Mouse (Mus musculus) midbrain, embryonic 16.5 days (tissue): ENCODE measurements around the gene Igsf21. TPM values are rescaled to one million over a fixed set of nuclear protein-coding genes. Genes with fewer than 3 reads are reported as not detected.

Experiments
- ATAC-seq: fragments of 200-750 bp; cut with Nextera tagmentation; 2 replicates; pipeline ENCODE4 v1.8.0; 2017; ENCODE audit warnings: moderate TSS enrichment
- H3K27ac ChIP-seq: fragments of 300-500 bp; sonication (generic); 2 replicates; pipeline ENCODE4 v1.5.1; 2014; ENCODE audit warnings: mild to moderate bottlenecking, low read length, mixed read lengths
- H3K27me3 ChIP-seq: fragments of 300-500 bp; sonication (generic); 2 replicates; pipeline ENCODE4 v1.6.1; 2014; ENCODE audit warnings: low read depth, low read length, mixed read lengths; ENCODE audit not compliant: control insufficient read depth, insufficient read depth
- H3K36me3 ChIP-seq: fragments of 300-500 bp; sonication (generic); 2 replicates; pipeline ENCODE4 v1.6.1; 2014; ENCODE audit warnings: mild to moderate bottlenecking, low read length, moderate library complexity, mixed read lengths; ENCODE audit not compliant: control insufficient read depth, insufficient read depth
- H3K4me1 ChIP-seq: fragments of 300-500 bp; sonication (generic); 2 replicates; pipeline ENCODE4 v1.6.1; 2014; ENCODE audit warnings: mild to moderate bottlenecking, low read length, mixed read lengths; ENCODE audit not compliant: control insufficient read depth, insufficient read depth
- H3K4me2 ChIP-seq: fragments of 300-500 bp; sonication (generic); 2 replicates; pipeline ENCODE4 v1.6.1; 2014; ENCODE audit warnings: mild to moderate bottlenecking, low read length, mixed read lengths
- H3K4me3 ChIP-seq: fragments of 300-500 bp; sonication (generic); 2 replicates; pipeline ENCODE4 v1.5.1; 2014; ENCODE audit warnings: low read depth, mild to moderate bottlenecking, low read length, moderate library complexity, mixed read lengths
- H3K9ac ChIP-seq: fragments of 300-500 bp; sonication (generic); 2 replicates; pipeline ENCODE4 v1.6.1; 2014; ENCODE audit warnings: low read depth, low read length, mixed read lengths
- H3K9me3 ChIP-seq: fragments of 300-500 bp; sonication (generic); replicated peaks from 2 replicates; pipeline ENCODE4 v1.6.1; 2014; ENCODE audit warnings: mild to moderate bottlenecking, low read length, mixed read lengths; ENCODE audit not compliant: control insufficient read depth, poor library complexity, severe bottlenecking
- WGBS: fragments of 180-500 bp; shearing (Covaris S2); extraction: QIAGEN DNeasy Blood & Tissue Kit; methylation state at CpG from one replicate; pipeline ENCODE4 v1.1.7; 2014; 5-methylcytosine and 5-hydroxymethylcytosine counted together
- polyA plus RNA-seq: library from polyadenylated mRNA; unstranded; fragments of >200 nt; fragmentation: Nextera tagmentation; extraction: Ambion mirVana; gene quantifications from 2 replicates; pipeline ENCODE4 v1.2.1, GENCODE M21; 2015

Gene Igsf21
- polyA plus RNA-seq, 1 experiment from 2014 or later: 119 TPM

DNA sequence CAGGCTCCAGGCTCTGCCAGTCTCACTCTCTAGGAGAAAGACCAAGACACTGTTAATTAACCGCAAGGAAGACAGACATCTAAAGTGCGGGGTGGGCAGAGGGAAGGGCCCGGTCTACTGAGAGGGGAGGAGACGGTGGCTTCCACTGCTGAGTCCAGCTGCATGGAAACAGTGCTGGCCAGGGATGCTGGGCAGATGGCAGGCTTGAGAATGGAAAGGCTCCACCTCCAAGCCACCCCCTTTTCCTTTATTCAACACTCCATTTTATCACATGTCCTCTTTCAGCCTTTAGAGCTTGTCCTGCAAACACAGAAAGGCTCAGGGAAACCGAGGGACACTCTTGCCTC lies 216.6 kb downstream of the Igsf21 start:
- H3K27ac ChIP-seq: peak overlapping the region; percentile 55
- H3K36me3 ChIP-seq: no peaks in the 10 kb centered on the region
- ATAC-seq: peak; percentile 53; the same call in 1 of the 2 replicates
- H3K4me1 ChIP-seq: peaks cover 13% of the 10 kb centered on the region
- no peaks in the 10 kb centered on the region for H3K9me3 ChIP-seq
- H3K4me2 ChIP-seq: no peak overlapping the region
- H3K27me3 ChIP-seq: no peaks in the 10 kb centered on the region; the same call in 1 of the 2 replicates
- WGBS: 15% methylated on average over 5 of the region's 5 CpGs
- H3K4me3 ChIP-seq: no peak overlapping the region
- no peak overlapping the region for H3K9ac ChIP-seq

DNA sequence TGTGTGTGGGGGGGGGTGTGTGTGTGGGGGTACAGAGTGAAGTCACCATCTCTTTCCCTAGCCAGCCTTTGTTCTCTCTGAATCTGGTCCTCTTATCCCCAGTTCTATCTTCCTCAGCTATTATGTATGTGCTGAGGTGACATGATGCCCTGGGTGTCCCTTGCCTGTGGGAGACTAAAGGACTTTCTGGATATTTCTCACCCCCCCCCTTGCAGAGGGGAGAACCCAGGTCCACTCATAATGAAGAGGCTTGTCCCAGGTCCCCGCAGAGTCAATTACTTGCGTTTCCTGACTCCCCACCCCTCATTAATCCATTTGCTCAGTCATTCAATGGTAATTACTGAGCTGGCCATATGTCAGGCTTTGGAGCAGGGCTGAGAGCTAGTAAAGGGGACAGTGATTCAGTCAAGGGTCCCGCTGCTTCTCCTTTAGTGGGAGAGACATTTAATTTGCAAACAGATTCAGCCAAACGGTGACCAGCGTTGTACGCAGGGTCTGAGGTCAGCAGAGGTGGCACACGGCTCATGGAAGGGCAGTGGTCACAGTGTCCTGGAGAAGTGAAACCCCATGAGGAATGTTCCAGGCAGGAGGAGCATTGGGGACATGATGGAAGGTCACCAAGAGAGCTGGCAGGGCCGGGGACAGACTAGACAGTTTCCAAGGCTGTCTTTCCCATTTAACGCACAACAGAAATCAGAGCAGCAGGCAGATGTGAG lies 217.1 kb downstream of the Igsf21 start:
- peak overlapping the region; percentile 55 for H3K27ac ChIP-seq
- 0 out of 2 replicates have a peak overlapping the region, but pooled peaks have one; percentile 23 for H3K9ac ChIP-seq
- H3K4me1 ChIP-seq: peaks cover 11% of the 10 kb centered on the region
- no peaks in the 10 kb centered on the region for H3K36me3 ChIP-seq
- H3K4me2 ChIP-seq: no peak overlapping the region
- no peaks in the 10 kb centered on the region; the same call in 1 of the 2 replicates for H3K27me3 ChIP-seq
- H3K4me3 ChIP-seq: no peak overlapping the region
- no peaks in the 10 kb centered on the region for H3K9me3 ChIP-seq
- no peak for ATAC-seq
- 25% methylated on average over 9 of the region's 9 CpGs for WGBS

DNA sequence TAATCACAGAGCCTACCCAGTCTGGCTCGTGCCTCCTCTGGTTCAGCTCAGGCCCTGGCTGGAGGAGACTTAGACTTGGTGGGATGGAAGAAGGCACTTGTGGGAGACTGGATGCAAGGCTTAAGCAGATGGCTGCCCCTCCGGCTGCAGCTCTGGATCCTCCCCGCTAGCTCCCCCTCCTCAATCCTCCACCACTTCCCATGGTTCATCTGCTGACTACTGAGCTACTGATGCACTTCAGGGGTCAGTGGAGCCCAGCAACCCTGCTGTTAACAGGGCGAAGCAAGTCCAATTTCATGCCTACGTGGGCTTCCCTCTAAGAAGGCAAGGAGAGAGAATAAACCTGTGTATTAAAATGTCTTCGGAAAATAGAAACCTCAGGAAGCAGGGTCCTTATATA lies 222.8 kb downstream of the Igsf21 start:
- Histone ChIP-seq H3K4me3 (no peak overlapping the region), H3K4me1 (no peaks in the 10 kb centered on the region), H3K9me3 (no peaks in the 10 kb centered on the region), H3K36me3 (no peaks in the 10 kb centered on the region), H3K27me3 (no peaks in the 10 kb centered on the region), H3K4me2 (no peak overlapping the region), H3K27ac (peak overlapping the region; percentile 12; the same call in 1 of the 2 replicates), H3K9ac (no peak overlapping the region)
- WGBS: 53% methylated on average over 6 of the region's 6 CpGs
- ATAC-seq: no peak

DNA sequence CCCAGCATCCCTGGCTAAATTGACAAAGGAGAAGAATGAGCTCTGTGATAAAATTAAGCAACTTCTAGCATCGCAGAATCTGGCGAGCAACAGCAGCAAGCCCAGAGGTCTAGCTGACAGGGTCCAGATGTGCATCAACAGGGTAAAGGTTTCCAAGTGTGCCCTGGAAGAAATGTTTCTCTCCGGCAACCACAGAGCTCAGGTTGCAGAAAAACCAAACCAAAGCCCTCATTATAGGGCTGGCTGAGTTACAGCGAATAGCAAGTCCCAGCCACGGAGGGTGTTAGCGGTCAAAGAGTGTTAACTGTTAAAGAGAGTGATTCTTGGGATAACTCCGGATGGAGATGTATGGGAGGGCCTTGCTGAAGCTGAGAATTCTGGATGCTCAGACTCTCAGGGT lies 230.7 kb downstream of the Igsf21 start:
- Histone ChIP-seq H3K9me3 (no peaks in the 10 kb centered on the region), H3K36me3 (no peaks in the 10 kb centered on the region), H3K27ac (no peak overlapping the region), H3K9ac (no peak overlapping the region), H3K4me1 (peaks cover 6% of the 10 kb centered on the region), H3K4me3 (no peak overlapping the region), H3K4me2 (no peak overlapping the region), H3K27me3 (no peaks in the 10 kb centered on the region)
- WGBS: 69% methylated on average over 7 of the region's 7 CpGs
- no peak for ATAC-seq

DNA sequence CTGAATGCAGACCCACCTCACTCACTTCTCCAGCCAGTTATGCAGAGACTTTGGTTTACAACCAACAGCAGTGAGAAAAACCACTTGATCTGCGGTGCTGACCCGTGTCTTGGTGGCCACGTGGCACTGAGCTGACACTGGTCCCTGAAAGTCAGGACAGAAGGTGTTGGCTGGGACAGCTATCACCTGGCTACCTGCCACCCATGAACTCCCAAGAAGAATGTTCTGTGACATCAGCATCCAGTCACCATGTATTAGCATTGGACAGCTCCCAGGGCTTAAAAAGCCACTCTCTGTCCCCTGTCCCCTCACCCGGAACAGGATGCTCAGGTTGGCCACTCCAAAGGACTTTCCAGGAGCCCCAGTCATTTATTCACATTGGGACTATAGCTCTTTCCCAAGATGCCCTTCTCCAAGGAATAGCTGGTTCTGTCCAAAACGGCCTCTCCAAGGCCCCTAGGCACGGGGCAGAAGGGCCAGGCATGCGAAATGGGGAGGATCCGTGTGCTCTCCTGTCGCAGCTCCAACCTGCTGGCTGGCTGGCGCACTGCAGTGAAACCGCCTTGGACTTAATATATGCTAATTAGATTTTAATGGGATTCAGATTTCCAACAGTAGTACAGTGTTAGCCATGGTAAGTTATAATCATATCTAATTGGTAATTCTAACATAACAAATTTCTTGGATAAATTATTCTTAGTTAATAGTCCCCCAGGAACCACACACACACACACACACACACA lies 235.7 kb downstream of the Igsf21 start:
- Histone ChIP-seq H3K9me3 (no peaks in the 10 kb centered on the region), H3K36me3 (no peaks in the 10 kb centered on the region), H3K27ac (no peak overlapping the region), H3K4me2 (no peak overlapping the region), H3K27me3 (no peaks in the 10 kb centered on the region), H3K4me1 (peaks cover 10% of the 10 kb centered on the region), H3K4me3 (no peak overlapping the region), H3K9ac (no peak overlapping the region)
- 42% methylated on average over 11 of the region's 11 CpGs for WGBS
- ATAC-seq: peak; percentile 82

DNA sequence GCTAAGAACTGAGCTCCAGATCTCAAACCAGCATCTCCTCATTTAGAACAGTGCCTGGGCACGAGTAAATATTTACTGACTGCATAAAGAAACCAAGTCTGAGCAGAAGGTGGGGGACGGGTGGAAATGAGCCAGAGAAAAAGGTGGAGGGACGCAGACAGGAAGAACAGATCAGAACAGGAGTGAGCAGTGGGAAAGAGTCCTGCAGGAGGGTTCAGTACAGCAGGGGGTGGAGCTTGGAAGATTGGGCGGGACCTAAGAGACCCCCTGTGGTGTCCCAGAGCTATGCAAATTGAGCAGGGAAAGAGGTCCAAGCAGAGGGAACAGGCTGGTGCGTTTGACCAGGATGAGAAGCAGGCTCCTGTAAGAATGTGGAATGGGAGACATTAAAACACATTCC lies 241.7 kb downstream of the Igsf21 start:
- Histone ChIP-seq H3K4me2 (peak overlapping the region; percentile 26), H3K4me3 (no peak overlapping the region; the same call in 1 of the 2 replicates), H3K27me3 (no peaks in the 10 kb centered on the region), H3K9me3 (no peaks in the 10 kb centered on the region), H3K27ac (no peak overlapping the region), H3K4me1 (peaks cover 16% of the 10 kb centered on the region), H3K9ac (no peak overlapping the region), H3K36me3 (no peaks in the 10 kb centered on the region)
- no peak for ATAC-seq
- 22% methylated on average over 5 of the region's 5 CpGs for WGBS

GRCm38 (mm10) chr4:140004170-140004569 lies 242.4 kb downstream of the Igsf21 start:
- no peak overlapping the region for H3K4me3 ChIP-seq
- no peaks in the 10 kb centered on the region for H3K27me3 ChIP-seq
- no peaks in the 10 kb centered on the region for H3K9me3 ChIP-seq
- H3K27ac ChIP-seq: no peak overlapping the region
- H3K4me1 ChIP-seq: peaks cover 16% of the 10 kb centered on the region
- no peaks in the 10 kb centered on the region for H3K36me3 ChIP-seq
- no peak overlapping the region for H3K9ac ChIP-seq
- WGBS: 16% methylated on average over 12 of the region's 12 CpGs
- ATAC-seq: no peak; the same call in 1 of the 2 replicates
- H3K4me2 ChIP-seq: peak overlapping the region; percentile 26

GRCm38 (mm10) chr4:140002069-140002468 lies 244.5 kb downstream of the Igsf21 start:
- no peak for ATAC-seq

GRCm38 (mm10) chr4:140000911-140001310 lies 245.7 kb downstream of the Igsf21 start:
- H3K4me2 ChIP-seq: no peak overlapping the region
- no peak overlapping the region for H3K9ac ChIP-seq
- H3K4me3 ChIP-seq: no peak overlapping the region
- no peaks in the 10 kb centered on the region for H3K36me3 ChIP-seq
- H3K27ac ChIP-seq: no peak overlapping the region
- no peaks in the 10 kb centered on the region for H3K9me3 ChIP-seq
- WGBS: 88% methylated on average over 5 of the region's 5 CpGs
- H3K27me3 ChIP-seq: no peaks in the 10 kb centered on the region
- peaks cover 13% of the 10 kb centered on the region for H3K4me1 ChIP-seq
- ATAC-seq: no peak

More at GRCm38 (mm10) chr4:140002069-140002468, 244.5 kb downstream of the Igsf21 start:
- Histone ChIP-seq H3K4me1 (peaks cover 16% of the 10 kb centered on the region), H3K9me3 (no peaks in the 10 kb centered on the region), H3K4me3 (no peak overlapping the region), H3K4me2 (no peak overlapping the region), H3K36me3 (no peaks in the 10 kb centered on the region), H3K9ac (no peak overlapping the region), H3K27ac (no peak overlapping the region), H3K27me3 (no peaks in the 10 kb centered on the region)
- 6% methylated on average over 12 of the region's 12 CpGs for WGBS
